Mouse (Mus musculus) layer of hippocampus, adult 9-10 months (tissue): ENCODE results near the gene Ak2.

ENCODE experiments used
- DNase-seq: peaks from one replicate; pipeline ENCODE4 v3.0.0; 2022; ENCODE audit warnings: low spot score

Ak2 gene

DNA sequence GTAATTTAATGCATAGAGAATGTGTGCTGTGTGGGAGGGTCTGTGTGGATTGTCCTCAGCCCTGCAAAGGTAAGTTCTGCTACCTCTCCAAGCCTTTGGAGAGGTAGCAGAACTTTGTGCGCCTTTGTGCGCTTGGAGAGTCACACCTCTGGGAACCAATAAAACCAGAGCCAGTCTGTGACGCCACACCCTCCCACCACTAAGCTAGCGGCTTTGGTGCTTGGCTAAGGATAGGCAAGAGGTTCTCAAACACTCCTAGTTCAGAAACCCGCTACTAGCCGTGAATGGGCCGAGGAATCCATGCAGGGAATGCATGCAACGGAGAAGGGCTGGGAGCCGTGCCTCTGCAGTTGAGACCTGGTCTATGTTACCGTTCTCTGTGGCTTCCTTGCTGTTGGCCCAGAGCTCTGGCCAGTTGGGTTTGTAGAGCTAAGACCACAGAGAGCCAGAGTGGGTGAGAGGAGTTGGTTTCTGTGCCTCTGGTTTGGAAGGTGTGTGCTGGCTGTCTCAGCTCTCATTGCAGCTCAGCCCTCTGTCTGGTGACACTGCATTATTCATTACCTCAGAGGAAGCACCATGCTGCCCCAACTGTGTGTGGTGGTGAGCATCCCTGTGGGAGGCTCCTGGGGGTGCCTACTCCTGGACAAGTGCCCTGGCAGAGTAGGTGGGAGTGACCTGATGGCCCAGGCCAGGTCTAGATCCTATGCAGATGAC, 21.6 kb downstream of the Ak2 start:
- DNase-seq: no peak

DNA sequence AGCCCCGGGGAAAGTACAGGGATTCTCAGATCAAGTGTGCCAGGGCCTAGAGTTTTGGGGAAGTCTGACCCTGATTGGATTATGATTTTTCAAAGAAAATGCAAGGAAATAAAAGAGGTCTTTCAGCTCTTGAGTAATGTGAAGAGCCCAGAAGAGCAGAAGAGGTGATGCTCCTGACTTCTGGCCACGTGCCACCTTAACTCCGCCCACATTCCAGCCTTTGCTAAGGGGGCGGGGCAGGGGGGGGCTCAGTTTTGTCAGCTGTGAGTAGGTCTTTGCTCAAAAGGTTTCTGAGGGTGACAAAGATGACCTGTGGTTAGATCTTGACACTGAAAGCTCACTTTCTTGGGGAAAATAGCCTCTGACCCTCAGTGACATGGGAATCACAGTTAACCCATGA, 24.6 kb downstream of the Ak2 start:
- DNase-seq: no peak

DNA sequence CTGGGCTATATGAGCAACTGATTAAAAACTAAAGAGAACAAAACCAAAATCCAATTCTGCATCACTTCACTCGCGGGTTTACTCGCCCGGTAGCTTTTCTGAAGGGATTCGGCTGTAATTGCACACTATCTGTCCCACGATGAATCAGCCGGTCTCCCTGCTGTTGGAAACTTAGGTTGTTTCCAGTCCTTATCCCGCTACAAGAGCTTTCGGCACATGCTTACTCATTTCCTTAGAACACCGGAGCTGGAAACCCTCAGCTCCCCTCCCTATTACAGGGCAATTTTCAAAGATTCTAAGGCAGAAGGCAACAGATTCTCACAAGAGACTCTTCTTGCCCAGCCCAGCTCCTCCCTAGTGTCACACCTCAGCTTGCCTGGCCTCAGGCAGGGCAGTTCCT, 25.4 kb downstream of the Ak2 start:
- DNase-seq: no peak

DNA sequence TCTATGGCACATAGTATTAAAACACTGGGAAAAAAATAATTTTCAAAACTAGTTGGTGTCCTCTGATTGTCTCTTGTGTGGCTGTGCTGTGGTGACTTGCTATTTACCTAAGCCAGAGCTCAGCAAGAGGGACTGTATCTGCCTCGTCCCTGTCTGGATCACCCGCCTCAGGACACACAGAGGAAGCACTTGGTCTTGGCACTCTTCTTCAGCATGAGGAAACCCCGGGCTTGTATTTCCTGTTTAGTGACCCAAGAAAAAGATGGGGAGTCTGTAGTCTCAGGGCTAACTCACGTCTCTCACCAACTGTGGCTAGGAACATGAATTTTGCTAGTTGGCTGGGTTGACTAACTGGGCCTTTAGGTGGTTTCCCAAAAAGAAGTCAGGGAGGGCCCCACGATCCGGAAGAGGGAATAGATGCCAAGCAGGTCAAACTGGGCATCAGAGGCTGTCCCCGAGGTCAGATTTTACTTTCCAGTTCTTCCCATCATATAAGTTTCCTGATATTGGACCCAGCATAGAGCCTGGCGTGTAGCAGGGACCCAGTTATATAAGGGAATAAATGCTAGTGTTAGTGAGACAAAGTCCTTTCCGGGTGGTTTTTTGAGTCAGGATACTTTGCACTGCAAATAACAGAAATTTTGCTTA, 27.2 kb downstream of the Ak2 start:
- no peak for DNase-seq

DNA sequence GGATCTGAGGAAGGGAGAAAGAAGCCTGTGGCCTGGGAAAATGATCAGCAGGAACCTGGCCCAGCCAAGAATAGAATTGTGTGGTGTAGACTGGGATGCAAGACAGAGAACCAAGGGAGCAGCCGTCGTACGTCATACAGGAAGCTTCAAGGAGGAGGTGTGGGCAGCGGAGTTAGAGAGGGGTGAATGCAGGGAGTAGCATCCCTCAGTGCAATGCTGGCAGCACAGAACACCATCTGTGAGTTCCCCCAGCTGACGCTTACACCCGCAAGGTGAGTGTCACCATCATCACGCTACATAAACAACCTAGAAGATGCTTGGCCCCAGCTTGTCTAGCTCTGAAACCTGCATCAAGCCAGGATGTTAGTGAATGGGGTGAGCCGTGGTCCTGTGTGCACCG, 28.0 kb downstream of the Ak2 start:
- DNase-seq: no peak

DNA sequence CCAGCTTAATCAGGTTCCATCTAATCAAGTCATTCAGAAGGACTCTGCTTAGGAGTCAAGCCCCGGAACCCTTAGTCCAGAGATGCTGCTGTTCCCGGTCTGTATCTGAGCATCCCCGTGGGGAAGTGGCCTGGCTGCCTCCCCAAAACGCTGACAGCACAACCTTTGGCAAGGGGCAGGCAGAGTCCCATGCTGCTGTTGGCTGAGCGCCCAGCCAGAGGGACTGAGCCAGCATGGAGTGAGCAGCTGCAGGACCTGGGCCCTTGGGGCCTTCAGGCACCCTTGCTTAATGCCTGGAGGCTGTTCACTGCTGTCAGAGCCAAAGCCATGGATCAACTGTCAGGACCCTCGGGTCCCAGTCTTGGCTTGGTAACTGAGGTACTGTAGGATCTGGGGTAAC, 28.7 kb downstream of the Ak2 start:
- DNase-seq: peak; percentile 46

DNA sequence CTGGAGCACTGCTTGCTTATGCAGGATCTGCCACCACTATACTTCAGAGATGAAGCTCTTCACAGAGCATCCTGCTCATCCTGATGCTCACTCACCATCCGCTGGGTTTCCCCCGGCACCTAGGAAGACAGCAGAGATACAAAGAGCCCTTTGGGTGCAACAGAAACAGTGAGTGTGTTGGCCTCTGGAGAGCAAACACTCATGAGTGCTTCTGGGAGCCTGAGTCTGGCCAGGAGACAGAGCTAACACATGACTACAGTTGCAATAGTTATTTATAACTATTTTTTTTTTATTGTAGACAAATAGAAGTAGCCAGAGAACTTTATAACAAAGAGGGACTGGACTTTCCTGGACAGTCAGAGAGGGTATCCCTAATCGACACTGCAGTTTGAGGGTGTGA, 29.7 kb downstream of the Ak2 start:
- no peak for DNase-seq

DNA sequence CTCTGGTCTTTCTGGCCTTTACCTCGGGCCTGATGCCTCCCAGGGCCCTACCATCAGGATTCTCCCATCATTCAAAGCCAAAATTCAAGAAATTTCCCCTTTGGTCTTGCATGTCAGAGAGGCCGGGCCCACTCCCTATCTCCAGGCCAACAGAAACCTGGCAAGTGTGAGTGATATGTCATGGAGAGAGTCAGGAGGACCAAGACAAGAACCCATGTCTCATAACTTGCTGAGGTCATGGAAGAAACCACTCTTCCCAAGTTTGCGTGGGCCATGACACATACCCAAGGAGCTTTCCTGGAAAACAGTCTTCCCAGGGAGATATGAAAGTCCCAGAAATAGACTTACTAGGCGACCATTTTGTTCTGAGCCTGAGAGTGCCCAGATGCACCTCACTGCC, 30.1 kb downstream of the Ak2 start:
- no peak for DNase-seq

DNA sequence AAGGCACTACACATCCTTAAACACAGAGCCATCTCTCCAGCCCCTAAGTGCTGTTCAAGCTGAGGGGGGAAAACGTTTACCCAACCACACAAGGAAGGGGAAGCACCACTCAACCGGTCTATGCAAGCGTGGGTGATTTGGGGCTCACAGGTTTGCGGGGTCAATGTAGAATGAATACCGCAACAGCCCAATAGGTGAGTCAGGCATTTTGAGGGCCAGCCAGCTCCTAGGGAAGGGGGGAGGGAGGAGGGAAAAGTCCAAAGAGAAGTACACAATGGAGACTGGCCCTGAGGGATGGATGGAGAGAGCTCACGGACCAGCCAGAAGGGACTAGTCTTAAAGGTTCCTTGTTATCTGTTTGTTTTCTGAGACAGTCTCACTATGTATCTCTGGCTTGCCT, 32.1 kb downstream of the Ak2 start:
- no peak for DNase-seq

DNA sequence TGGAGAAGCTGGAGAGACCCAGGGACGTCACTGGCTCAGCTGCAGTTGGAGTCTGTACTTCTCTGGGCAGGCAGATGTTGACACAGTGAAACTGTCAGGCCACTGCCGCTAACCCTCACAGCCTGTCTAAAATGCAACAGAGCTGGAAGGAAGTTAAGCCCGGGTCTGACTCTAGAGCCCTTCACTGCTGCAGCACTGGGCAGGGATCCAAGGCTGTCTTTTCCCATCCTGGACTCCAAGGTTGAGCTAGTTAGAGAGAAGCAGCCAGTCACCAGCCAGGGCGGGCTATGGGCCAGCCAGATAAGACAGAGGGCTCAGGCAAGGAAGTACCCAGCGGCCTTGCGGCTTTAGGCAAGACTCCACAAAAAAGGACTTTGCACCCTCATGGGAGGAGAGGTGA, 33.0 kb downstream of the Ak2 start:
- no peak for DNase-seq

DNA sequence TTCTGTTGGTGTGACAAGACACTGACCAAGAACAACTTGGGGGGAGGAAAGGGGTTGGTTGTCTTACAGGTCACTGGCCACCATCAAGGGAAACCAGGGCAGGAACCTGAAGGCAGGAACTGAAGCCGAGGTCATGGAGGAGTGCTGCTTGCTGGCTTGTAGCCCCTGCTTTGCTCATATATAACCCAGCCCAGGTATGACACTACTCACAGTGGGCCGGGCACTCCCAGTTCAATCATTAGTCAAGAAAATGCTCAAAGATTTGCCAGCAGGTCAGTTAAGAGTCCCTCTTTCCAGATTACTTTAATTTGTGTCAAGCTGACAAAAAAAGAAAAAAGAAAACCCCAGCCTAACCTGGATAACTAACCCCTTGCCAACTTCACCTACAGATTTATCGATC, 33.9 kb downstream of the Ak2 start:
- DNase-seq: no peak

DNA sequence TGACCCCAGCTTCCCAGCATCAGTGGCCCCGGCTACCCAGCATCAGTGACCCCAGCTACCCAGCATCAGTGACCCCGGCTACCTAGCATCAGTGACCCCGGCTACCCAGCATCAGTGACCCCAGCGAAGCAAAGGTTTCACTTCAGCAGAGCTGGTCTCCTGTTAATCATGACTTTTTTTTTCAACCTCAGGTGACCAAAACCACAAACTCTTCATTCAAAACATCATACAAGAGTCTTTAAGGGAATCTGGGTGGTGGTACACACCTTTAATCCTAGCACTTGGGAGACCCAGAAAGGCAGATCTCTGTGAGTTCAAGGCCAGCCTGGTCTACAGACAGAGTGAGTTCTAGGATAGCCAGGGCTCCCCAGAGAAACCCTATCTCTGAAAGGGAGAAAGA, 39.0 kb downstream of the Ak2 start:
- no peak for DNase-seq

DNA sequence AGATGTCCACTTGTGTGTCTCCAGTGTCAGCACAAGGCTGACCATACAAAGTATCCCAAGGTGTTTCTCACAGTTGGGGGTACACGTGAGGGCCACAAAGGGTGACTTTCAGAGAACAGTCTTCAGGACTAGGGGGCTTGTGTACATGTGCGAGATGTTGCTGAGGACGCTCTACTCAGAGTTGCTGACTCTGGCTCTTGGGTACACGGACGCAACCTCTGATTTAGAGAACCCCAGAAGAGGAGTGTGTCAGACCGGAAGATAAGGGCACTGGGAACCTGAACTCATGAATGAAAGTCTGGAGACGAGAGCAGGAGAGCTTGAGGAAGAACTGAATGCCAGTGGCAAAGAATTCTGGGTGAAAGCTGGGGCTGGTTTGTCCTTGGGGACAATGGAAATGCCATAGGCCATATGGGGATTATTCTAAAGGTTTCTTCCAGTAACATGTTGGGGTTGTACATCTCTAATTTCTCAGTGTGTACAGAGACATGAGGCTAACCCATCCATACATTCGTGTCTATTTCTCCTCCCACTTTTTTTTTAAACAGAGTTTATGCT, 39.7 kb downstream of the Ak2 start:
- DNase-seq: no peak

DNA sequence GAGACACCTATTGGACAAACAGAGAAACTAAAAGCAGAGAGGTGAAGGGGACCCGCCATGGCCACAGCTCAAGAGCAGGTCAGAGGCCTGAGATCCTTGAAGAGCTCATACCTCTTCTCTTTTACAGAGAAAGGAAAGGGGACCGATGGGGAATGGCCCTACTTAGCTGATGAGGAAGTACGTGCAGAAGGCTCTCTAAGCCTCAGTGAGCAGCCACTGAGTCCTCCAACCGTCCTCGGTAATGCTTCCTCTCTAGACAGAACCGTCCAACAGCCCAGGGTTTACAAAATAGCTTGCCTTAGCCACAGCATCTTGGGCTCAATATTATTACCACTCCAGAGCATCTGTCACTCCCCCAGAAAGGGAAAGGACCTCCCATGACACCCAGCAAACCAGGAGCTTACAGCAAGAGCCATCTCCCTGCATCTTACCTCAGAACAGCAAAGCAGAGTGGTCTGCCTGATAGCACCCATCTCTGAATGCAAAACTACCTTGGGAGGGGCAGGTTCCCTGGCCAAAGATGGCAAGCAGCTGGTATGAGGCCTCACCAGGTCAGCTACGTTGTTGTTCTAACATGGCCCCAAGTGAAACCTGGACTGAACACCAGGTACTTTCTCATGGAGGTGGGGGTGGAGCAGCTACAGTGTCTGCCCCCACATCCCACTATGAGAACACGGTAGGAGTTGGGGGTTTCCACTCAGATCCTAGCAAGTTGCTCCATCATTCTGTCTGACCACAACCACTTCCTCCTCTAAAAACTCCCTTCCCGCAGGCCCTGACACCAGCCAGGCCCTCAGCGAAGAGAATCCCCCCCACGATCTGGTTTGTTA, 40.6 kb downstream of the Ak2 start:
- no peak for DNase-seq

DNA sequence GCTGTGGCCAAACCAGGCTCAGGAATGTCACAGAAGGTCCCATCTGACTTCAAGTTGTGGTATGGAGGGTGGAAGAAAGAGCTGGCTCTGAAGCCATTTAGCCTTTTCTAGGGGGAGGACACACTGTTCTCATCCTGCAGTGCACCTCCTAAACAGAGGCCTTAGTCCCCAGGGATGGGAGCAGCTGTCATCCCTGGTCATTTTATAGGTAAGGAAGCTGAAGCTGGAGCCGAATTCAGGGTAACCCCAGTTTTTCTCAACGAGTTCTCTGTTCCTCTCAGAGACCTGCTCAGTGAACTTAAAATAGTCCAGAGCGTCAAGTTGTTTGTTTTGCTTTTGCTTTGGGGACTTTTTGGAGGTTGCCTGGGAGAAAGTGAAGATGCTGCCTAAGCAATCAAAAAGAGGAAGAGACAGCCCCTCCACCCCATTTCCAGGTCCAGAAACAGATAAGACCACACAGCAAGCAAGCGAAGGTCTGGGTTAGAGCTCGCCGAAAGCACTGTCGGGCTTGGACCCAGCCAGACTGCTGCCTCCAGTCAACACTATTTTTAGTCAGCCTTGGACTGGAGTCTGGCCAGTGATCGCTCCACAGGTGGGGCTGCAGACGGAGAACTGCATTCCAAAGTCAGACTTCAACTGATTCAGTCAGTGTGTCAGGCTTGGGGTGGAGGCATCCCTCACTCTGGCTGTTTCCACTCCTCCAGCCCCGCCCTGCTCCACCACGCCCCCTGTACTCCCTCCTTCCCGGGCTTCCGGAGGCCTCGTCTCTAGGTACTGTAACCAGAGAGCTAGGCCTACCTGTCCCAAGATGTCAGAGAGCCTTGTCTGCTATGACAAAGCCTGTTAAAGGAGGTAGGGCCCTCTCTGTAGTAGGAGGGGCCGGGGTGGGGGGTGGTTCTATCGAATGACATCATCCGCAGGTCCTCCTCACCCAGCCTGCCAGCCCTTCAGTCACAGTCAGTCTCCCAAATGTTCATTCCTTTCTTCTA, 41.5 kb downstream of the Ak2 start:
- DNase-seq: no peak

DNA sequence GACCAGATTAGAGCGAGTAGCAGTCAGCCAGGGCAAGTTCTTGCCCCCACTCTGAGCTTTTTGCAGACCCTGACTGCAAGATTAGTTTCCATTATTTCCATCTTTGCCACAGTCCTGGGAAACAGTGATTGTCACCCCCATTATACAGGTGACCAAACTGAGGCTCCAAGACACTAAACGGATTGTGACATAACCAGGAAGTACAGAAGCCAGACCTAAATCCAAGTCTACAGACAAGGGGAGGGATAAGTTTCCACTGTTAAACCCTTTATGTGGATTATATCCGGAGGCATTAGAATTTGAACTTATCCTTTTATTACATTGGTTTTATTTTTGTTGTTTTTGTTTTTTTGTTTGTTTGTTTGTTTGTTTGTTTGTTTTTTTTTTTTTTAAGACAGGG, 42.5 kb downstream of the Ak2 start:
- DNase-seq: no peak

DNA sequence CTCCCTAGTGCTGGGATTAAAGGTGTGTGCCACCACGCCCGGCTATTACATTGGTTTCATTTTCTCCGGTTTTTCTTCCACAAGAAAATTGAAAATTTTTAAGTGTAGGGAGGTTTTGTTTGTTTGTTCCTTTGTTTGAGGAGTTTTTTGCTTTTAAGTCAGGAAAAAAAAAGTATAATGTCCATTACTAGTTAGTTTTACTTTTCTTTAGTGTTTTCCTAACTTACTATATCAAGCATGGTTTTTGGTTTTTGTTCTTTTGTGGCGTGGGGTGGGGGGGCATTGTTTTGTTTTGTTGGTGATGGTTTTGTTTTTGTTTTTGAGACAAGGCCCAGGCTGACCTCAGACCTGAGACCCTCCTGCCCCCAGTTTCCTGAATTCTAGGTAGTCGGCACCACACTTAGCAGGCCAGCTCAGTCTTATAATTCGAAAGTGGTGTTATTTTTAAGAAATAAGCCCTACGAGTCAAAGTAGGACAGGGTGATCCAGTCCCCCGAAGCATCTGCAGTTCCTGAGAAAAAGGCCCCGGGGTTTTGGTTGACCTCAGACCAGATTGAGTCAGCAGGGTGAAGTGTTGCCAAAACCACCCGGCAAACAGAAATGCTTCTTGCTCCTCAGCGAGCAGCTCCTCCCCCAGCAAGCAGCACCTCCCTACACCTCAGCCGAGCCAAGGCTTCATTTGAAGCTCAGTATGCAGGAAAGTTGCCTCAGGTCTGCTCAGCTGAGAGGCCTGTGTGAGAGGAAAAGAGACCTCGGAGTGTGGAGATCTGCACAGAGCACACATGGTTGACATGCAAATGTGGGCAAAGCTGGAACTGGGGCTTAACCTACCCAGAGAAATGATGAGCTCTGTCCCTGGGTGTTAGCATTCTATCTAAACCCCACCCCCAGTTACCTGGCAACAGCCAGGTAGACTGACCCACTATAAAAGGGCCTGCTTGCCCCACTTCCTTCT, 43.2 kb downstream of the Ak2 start:
- no peak for DNase-seq

DNA sequence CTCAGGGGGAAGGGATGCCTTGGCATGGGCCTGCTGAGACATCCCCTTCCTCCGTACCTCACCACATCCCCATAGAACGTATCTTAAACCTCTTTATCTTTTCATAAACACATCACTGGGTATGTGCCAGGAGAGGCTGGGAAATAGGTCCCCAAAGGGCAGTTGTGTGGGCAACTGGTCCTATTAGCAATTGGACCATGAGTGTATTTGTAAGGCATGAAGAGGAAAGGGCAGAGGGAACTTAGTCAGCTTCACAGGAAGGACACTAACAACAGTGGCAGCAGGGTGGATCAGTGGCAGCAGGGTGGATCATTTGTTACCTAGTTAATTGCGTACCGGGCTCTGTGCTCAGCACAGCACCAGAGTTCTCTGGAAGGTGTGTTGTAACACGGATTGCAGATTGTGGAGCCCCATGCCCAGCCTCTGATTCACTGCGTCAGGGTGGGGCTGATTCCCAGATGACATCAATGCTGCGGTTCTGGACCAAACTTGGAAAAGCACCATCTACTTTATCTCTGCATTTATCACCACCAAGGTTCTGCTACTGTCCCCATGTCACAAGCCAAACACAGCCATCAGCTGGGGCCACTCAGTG, 44.2 kb downstream of the Ak2 start:
- no peak for DNase-seq

DNA sequence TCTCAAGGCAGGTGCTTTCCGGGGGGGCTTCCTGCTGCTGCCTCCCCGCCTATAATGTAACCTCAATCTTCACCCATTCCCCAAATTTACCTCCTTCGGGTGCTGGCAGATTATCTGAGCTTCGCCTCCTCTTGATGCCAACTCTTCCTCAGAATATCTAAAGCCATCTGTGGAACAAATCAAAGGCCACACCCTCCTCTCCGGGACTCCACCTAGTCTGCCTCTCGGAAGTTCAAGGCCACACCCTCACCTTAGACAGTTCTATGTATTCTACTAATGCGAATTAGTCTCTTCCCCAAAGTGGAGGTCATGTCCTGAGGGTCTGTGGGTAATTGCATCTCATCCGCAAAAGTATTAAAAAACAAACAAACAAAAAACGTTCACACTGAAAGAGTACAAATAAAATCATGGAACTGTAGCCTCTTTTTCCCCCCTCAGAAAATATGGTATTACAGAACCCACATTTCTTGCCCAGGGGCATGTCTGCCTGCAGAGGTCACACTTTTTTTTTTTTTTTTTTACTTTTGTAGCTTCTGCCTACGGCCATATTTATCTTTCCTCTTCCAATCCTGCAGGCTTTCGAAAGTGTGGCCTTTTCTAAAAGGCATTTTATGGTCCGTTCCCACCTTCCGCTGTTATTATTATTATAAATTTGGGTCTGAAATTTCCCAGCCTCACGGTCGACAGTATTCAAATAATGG, 56.1 kb downstream of the Ak2 start:
- no peak for DNase-seq
